Mouse (Mus musculus) forebrain, postnatal 0 days (tissue): ENCODE measurements around the gene Ripor1. TPM values are rescaled to one million over a fixed set of nuclear protein-coding genes. Genes with fewer than 3 reads are reported as not detected.
A peak's percentile ranks its signal among the peaks of the same experiment; 100 is the strongest.

Source experiments
- ATAC-seq: fragments of 200-750 bp; cut with Nextera tagmentation; 2 replicates; pipeline ENCODE4 v1.8.0; 2017; ENCODE audit warnings: mild to moderate bottlenecking, moderate library complexity
- DNase-seq: peaks from one replicate; pipeline ENCODE4 v3.0.0-alpha.2; 2015
- H3K27ac ChIP-seq: fragments of 300-500 bp; sonication (generic); 2 replicates; pipeline ENCODE4 v1.5.1; 2014; ENCODE audit warnings: low read depth, mild to moderate bottlenecking, antibody characterized with exemption, low read length, moderate library complexity, mixed read lengths
- H3K27me3 ChIP-seq: fragments of 300-500 bp; sonication (generic); 2 replicates; pipeline ENCODE4 v1.6.1; 2014; ENCODE audit warnings: mild to moderate bottlenecking, low read length, mixed read lengths; ENCODE audit not compliant: insufficient read depth
- H3K36me3 ChIP-seq: fragments of 300-500 bp; sonication (generic); 2 replicates; pipeline ENCODE4 v1.6.1; 2014; ENCODE audit warnings: mild to moderate bottlenecking, moderate library complexity; ENCODE audit not compliant: insufficient read depth
- H3K4me1 ChIP-seq: fragments of 300-500 bp; sonication (generic); 2 replicates; pipeline ENCODE4 v1.6.1; 2014; ENCODE audit warnings: antibody characterized with exemption; ENCODE audit not compliant: insufficient read depth
- H3K4me2 ChIP-seq: fragments of 300-500 bp; sonication (generic); 2 replicates; pipeline ENCODE4 v1.6.1; 2014; ENCODE audit warnings: low read depth, mild to moderate bottlenecking, moderate library complexity
- H3K4me3 ChIP-seq: fragments of 300-500 bp; sonication (generic); 2 replicates; pipeline ENCODE4 v1.5.1; 2014; ENCODE audit warnings: low read depth, low read length, mixed read lengths
- H3K9ac ChIP-seq: fragments of 300-500 bp; sonication (generic); 2 replicates; pipeline ENCODE4 v1.6.1; 2014; ENCODE audit warnings: mild to moderate bottlenecking
- H3K9me3 ChIP-seq: fragments of 300-500 bp; sonication (generic); 2 replicates; pipeline ENCODE4 v1.6.1; 2016; ENCODE audit warnings: low read length
- CTCF ChIP-seq: sonication (generic); IDR thresholded peaks from 2 replicates; pipeline ENCODE4 v1.5.1; 2016; ENCODE audit warnings: antibody characterized with exemption, control low read depth, low read depth
- WGBS: fragments of 180-500 bp; shearing (Covaris S2); extraction: QIAGEN DNeasy Blood & Tissue Kit; methylation state at CpG from one replicate; pipeline ENCODE4 v1.1.7; 2014; 5-methylcytosine and 5-hydroxymethylcytosine counted together
- polyA plus RNA-seq: library from polyadenylated mRNA; unstranded; fragments of >200 nt; fragmentation: Nextera tagmentation; extraction: Ambion mirVana; gene quantifications from 2 replicates; pipeline ENCODE4 v1.2.1, GENCODE M21; 2015
- total RNA-seq: library from RNA; depleted of rRNA; stranded (reverse); fragments of >200 nt; gene quantifications from 2 replicates; pipeline ENCODE4 v1.2.3, GENCODE M21; 2014

Gene Ripor1
- total and polyA plus RNA-seq, 2 experiments from 2014 or later, result 10.6 to 37.2 TPM

DNA sequence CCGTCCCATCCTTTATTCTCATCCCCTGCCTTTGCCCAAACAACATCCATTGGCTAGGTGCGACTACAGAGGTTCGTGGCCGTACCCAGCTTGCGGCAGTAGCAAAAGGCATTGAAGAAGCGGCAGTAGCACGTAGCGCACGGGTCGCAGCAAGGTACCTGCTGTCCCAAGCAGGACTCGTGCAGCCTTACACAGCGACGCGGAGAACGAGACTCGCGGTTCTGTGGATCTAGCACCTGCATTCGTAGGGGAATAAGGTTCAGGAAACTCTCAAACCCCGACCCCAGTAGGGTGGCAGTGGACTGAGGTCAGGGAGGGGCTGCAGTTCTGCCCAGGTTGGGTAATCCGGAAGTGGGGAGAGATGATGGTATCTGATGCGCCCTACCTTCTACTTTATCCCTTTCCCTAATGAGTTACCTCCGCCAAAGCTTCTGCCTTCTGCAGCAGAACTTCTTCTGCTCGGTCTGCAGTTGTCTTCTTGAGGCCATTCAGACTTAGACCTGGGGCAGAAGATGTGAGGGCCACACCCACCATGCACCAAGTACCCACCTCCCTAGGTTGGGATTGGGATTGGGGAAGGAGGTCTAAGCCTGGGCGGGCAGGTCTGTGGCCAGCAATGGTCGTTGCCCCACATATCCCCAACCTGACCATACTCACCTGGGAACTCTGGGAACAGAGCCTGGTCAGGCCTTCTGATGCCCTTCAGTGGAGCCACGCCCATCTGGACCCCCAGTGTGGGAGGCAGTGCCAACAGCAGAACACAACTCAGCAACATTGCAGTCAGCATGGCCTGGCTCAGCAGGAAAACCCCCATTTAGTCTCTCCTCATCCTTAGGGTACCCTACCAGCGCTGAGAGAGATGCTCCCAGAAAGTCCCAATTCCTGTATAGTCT lies 38.1 kb upstream of the Ripor1 start:
- peak overlapping the region; percentile 89 for H3K4me3 ChIP-seq
- peak overlapping the region; percentile 88 for H3K4me2 ChIP-seq
- 31% methylated on average over 27 of the region's 27 CpGs for WGBS
- peaks cover 20% of the 10 kb centered on the region for H3K4me1 ChIP-seq
- H3K27ac ChIP-seq, result peak overlapping the region; percentile 93; the same call in 1 of the 2 replicates
- H3K36me3 ChIP-seq, result no peaks in the 10 kb centered on the region
- DNase-seq (no peak), ATAC-seq (no peak)
- peak overlapping the region; percentile 92 for H3K9ac ChIP-seq
- no peaks in the 10 kb centered on the region for H3K9me3 ChIP-seq
- TF ChIP-seq CTCF, result no peak
- no peaks in the 10 kb centered on the region for H3K27me3 ChIP-seq

DNA sequence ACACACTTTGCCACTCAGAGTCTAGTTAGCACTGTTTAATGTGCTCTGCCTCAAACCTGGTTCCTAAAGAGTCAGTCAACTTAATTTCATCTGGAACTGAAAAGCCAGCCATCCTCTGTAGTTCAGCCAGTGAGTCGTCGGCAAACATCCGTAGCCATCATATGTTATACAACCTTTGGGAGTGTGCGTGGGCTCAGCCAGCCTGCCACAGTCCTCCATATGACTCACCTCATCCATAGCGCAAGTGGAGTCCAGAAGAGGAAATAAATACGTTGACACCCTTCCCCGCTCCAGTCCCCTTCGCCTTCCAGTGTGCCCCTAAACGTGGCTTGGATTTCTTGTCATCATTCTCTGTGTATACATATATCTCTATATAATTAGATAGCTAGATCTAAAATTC lies 33.2 kb upstream of the Ripor1 start:
- H3K27ac ChIP-seq, result no peak overlapping the region
- no peak for TF ChIP-seq CTCF
- no peak overlapping the region for H3K9ac ChIP-seq
- H3K4me1 ChIP-seq, result peaks cover 8% of the 10 kb centered on the region
- no peaks in the 10 kb centered on the region for H3K27me3 ChIP-seq
- ATAC-seq (no peak), DNase-seq (no peak)
- no peaks in the 10 kb centered on the region for H3K36me3 ChIP-seq
- H3K4me3 ChIP-seq, result no peak overlapping the region
- 94% methylated on average over 9 of the region's 9 CpGs for WGBS
- no peaks in the 10 kb centered on the region for H3K9me3 ChIP-seq
- H3K4me2 ChIP-seq, result no peak overlapping the region

DNA sequence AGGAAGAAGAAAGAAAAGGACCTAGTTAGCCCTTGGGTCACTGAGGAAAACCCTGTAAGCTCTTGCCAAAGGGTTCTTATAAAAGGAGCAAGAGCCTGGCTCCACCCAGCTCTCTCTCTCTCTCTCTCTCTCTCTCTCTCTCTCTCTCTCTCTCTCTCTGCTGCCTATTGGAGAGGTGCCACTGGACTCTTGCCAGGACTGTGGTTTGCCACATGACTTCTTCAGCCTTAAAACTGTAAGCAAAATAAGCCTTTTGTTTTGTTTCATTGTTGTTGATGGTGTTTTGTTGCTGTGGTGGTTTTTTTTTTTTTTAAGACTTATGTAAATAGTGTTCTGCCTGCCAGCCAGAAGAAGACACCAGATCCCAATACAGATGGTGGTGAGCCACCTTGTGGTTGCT lies 31.6 kb upstream of the Ripor1 start:
- no peak for TF ChIP-seq CTCF
- Histone ChIP-seq H3K4me3 (no peak overlapping the region), H3K36me3 (no peaks in the 10 kb centered on the region), H3K27me3 (no peaks in the 10 kb centered on the region), H3K4me1 (no peaks in the 10 kb centered on the region), H3K27ac (no peak overlapping the region), H3K4me2 (no peak overlapping the region), H3K9me3 (no peaks in the 10 kb centered on the region), H3K9ac (no peak overlapping the region)
- DNase-seq (no peak), ATAC-seq (no peak)

DNA sequence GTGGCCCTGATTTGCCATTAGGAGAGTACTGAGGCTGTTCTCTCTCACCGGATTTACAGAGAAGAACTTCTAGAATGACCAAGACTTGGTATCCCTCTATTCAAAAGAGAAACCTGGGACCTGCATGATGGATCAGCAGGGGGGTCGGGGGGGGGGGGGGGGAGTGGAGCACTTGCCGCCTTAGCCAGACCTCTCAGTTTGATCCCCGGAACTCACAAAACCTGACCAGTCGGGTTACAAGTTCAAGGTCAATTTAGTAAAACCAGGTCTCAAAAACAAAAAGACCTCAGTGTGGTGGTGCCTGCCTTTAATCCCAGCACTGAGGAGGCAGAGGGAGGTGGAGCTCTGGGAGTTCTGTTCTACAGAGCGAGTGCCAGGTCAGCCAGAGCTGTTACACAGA lies 30.3 kb upstream of the Ripor1 start:
- DNase-seq, result no peak
- ATAC-seq, result no peak
- Histone ChIP-seq H3K4me1 (no peaks in the 10 kb centered on the region), H3K4me3 (no peak overlapping the region), H3K9me3 (no peaks in the 10 kb centered on the region), H3K9ac (no peak overlapping the region), H3K4me2 (no peak overlapping the region), H3K27me3 (no peaks in the 10 kb centered on the region), H3K36me3 (no peaks in the 10 kb centered on the region), H3K27ac (no peak overlapping the region)
- 40% methylated on average over 6 of the region's 6 CpGs for whole genome bisulfite sequencing
- TF ChIP-seq CTCF, result no peak

DNA sequence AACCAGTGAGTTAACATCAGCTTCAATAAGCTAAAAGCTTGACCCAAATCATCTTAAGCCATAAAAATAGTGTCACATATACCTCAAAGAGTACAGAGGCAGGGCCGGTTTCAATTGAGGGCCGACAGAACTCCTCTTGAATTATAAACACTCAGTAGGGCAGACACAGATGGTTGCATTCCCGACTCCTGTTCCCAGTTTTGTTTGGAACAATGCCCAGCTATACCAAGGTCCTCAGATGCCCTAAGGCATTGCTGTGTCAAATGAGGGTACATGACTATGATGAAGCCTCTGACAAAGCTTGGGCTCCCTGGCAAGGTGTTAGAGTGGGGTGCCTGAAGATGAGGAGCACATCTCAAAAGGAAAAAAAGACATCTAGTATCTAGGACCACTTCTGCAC lies 29.5 kb upstream of the Ripor1 start:
- no peak for TF ChIP-seq CTCF
- no peaks in the 10 kb centered on the region for H3K27me3 ChIP-seq
- no peaks in the 10 kb centered on the region for H3K9me3 ChIP-seq
- no peak overlapping the region for H3K9ac ChIP-seq
- no peak overlapping the region for H3K4me3 ChIP-seq
- no peak overlapping the region for H3K4me2 ChIP-seq
- ATAC-seq (no peak), DNase-seq (no peak)
- WGBS, result 52% methylated on average over 3 of the region's 3 CpGs
- H3K4me1 ChIP-seq, result no peaks in the 10 kb centered on the region
- no peak overlapping the region for H3K27ac ChIP-seq
- H3K36me3 ChIP-seq, result no peaks in the 10 kb centered on the region

DNA sequence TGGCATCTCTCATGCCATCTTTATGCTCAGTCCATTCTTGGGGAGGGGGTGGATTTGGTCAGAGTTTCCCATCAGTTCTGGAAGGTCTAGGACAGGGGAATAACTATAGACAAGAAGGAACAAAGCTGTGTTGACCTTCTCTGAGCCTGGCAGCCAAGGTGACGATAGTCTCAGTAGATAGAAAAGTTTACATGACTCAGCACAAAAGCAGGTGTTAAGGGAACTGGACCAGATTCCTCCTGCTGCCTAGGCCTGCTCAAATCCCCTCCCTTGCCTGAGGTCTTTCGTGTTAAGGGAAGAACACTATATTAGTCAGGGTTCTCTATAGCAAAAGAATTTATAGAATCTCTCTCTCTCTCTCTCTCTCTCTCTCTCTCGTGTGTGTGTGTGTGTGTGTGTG lies 25.3 kb upstream of the Ripor1 start:
- WGBS, result 68% methylated on average over 3 of the region's 3 CpGs
- no peak overlapping the region for H3K4me2 ChIP-seq
- H3K4me1 ChIP-seq, result no peaks in the 10 kb centered on the region
- ATAC-seq (no peak), DNase-seq (no peak)
- H3K9ac ChIP-seq, result no peak overlapping the region
- no peak for TF ChIP-seq CTCF
- H3K27me3 ChIP-seq, result no peaks in the 10 kb centered on the region
- H3K27ac ChIP-seq, result no peak overlapping the region
- no peak overlapping the region for H3K4me3 ChIP-seq
- H3K36me3 ChIP-seq, result no peaks in the 10 kb centered on the region
- H3K9me3 ChIP-seq, result no peaks in the 10 kb centered on the region

DNA sequence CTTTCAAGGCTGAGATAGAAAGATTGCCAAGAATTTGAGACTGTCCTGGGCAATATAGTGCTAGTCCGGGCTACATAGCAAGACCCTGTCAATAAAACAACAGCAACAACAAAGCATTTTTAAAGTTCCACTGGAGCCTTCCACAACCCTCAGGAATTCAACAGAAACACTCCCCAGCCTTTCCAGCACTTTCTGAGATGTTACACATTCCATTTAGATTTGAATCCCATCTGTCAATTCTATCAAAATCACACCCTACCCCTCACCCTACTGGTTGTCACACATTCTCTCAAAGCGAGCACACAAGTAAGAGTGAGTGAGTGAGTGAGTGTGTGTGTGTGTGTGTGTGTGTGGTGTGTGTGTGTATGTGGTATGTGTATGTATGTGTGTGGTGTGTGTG lies 12.6 kb upstream of the Ripor1 start:
- Histone ChIP-seq H3K4me1 (no peaks in the 10 kb centered on the region), H3K9me3 (no peaks in the 10 kb centered on the region), H3K4me2 (no peak overlapping the region), H3K36me3 (no peaks in the 10 kb centered on the region), H3K9ac (no peak overlapping the region), H3K27ac (no peak overlapping the region), H3K4me3 (no peak overlapping the region), H3K27me3 (no peaks in the 10 kb centered on the region)
- no peak for TF ChIP-seq CTCF
- DNase-seq, result no peak
- whole genome bisulfite sequencing, result 76% methylated on average over 2 of the region's 2 CpGs
- no peak for ATAC-seq
